Mouse (Mus musculus) adrenal gland, adult (tissue): Measurements from ENCODE around the gene Smim10l1.

ENCODE experiments used
- DNase-seq, 2 experiments: peaks; one replicate each; pipeline ENCODE4 v3.0.0; 2022 to 2023; ENCODE audit warnings: low spot score in 1 of 2; ENCODE audit not compliant: inconsistent age in 2 of 2

The Smim10l1 gene

GRCm38 (mm10) chr6:133104609-133104921 lies at the start of gene Smim10l1:
Gene Smim10l1, plus strand, starts transcription at chr6:133104909.
- DNase-seq: no peak

GRCm38 (mm10) chr6:133055716-133056115 lies 49.0 kb upstream of the Smim10l1 start, which contains the start of gene Tas2r140:
Gene Tas2r140, minus strand, starts transcription at chr6:133055816.
- DNase-seq: no peak

- DNase-seq: no peak
Measured at GRCm38 (mm10) chr6:133092226-133092625, 12.5 kb upstream of the Smim10l1 start.

GRCm38 (mm10) chr6:133102430-133102829 lies 2.3 kb upstream of the Smim10l1 start:
- peak in 1 of 2 experiments; percentile 64 for DNase-seq

- peak; percentile 90 to 96 for DNase-seq
Measured at GRCm38 (mm10) chr6:133104922-133105859, 482 bp downstream of the Smim10l1 start.
